Mouse (Mus musculus) testis, adult 2 months (tissue): ENCODE measurements around the gene Baz1b.

ENCODE experiments used
- CTCF ChIP-seq: fragments of 200-500 bp; IDR thresholded peaks from 2 replicates; pipeline ENCODE4 v1.5.1; 2012; ENCODE audit warnings: low read depth, mild to moderate bottlenecking, inconsistent platforms, low read length, moderate library complexity; ENCODE audit not compliant: control insufficient read depth, insufficient read depth, insufficient replicate concordance
- POLR2A ChIP-seq: fragments of 200-500 bp; IDR thresholded peaks from 2 replicates; pipeline ENCODE4 v1.6.1; 2012; ENCODE audit warnings: low read depth, mild to moderate bottlenecking, inconsistent platforms, low read length, moderate library complexity; ENCODE audit not compliant: control insufficient read depth

- TF ChIP-seq CTCF: no peak
- TF ChIP-seq POLR2A: no peak
Observed at GRCm38 (mm10) chr5:135292001-135292400, 104.9 kb downstream of the Baz1b start.
